Mouse (Mus musculus): Measurements from ENCODE around the gene Arhgef25.
"Not testable (repeated sequence)": the region's sequence is repeated elsewhere in the genome, so short reads cannot be mapped to it uniquely, and the experiment has no call there.

The Arhgef25 gene

GRCm38 (mm10) chr10:127170002-127170401 is 19.9 kb downstream of the Arhgef25 start:
- ChIA-PET CTCF (interaction anchor here (0.5 to 4.3 kb wide), 72 partner anchors 7 to 1175 kb away, joined by 3 to 40 read pairs (median 4); partner anchors contain the start of genes Slc26a10 (in 3 of the 4), Arhgef25 (in 2 of the 4), Os9 (in 2 of the 4) and Agap2 (in 1 of the 4)), POLR2A (interaction anchor here in 3 of 4 experiments (0.6 to 2.9 kb wide), 23 partner anchors 9 to 457 kb away, joined by 3 to 10 read pairs (median 4); partner anchors contain the start of genes Arhgap9 (in 1 of the 3), Cdk4 (in 1 of the 3), Os9 (in 1 of the 3) and Pip4k2c (in 1 of the 3))

GRCm38 (mm10) chr10:127167614-127168192 is 22.2 kb downstream of the Arhgef25 start:
- POLR2A ChIA-PET, result interaction anchor here in 2 of 4 experiments (1.1 to 1.4 kb wide), 5 partner anchors 9 to 70 kb away, joined by 3 to 4 read pairs (median 4); partner anchors contain the start of gene Slc26a10 (in 1 of the 2)
- CTCF ChIA-PET, result interaction anchor here in 2 of 4 experiments (1.3 to 2.4 kb wide), 4 partner anchors 9 to 182 kb away, joined by 3 to 12 read pairs (median 10); partner anchors contain the start of gene Slc26a10 (in 1 of the 2)

- ChIA-PET POLR2A (interaction anchor here (0.5 to 1.7 kb wide), 29 partner anchors 9 to 193 kb away, joined by 3 to 7 read pairs (median 4); partner anchors contain the start of genes Mars (in 1 of the 4), Os9 (in 1 of the 4), Pip4k2c (in 1 of the 4) and Slc26a10 (in 1 of the 4)), CTCF (interaction anchor here (0.5 to 2.4 kb wide), 18 partner anchors 9 to 357 kb away, joined by 3 to 12 read pairs (median 4); partner anchors contain the start of genes Os9 (in 1 of the 4), Pip4k2c (in 1 of the 4) and Slc26a10 (in 1 of the 4))
These were observed 22.9 kb downstream of the Arhgef25 start for GRCm38 (mm10) chr10:127166771-127167613.

- ChIA-PET CTCF (interaction anchor here in 3 of 4 experiments (0.6 to 2.4 kb wide), 16 partner anchors 10 to 356 kb away, joined by 3 to 12 read pairs (median 3); partner anchors contain the start of genes Os9 (in 1 of the 3), Pip4k2c (in 1 of the 3) and Slc26a10 (in 1 of the 3)), POLR2A (interaction anchor here (0.5 to 1.7 kb wide), 31 partner anchors 8 to 193 kb away, joined by 3 to 7 read pairs (median 4); partner anchors contain the start of genes Os9 (in 2 of the 4), Mars (in 1 of the 4), Pip4k2c (in 1 of the 4) and Slc26a10 (in 1 of the 4))
These were observed 23.5 kb downstream of the Arhgef25 start for GRCm38 (mm10) chr10:127166404-127166715.

GRCm38 (mm10) chr10:127165654-127166403 is 24.1 kb downstream of the Arhgef25 start:
- CTCF ChIA-PET, result interaction anchor here (0.7 to 2.4 kb wide), 18 partner anchors 11 to 344 kb away, joined by 3 to 12 read pairs (median 4); partner anchors contain the start of genes Os9 (in 1 of the 4) and Slc26a10 (in 1 of the 4)

GRCm38 (mm10) chr10:127165354-127165653 is 24.6 kb downstream of the Arhgef25 start:
- CTCF ChIA-PET, result interaction anchor here (0.6 to 1.7 kb wide), 26 partner anchors 8 to 343 kb away, joined by 3 to 7 read pairs (median 4); partner anchors contain the start of genes Cdk4 (in 1 of the 4), Eef1akmt3 (in 1 of the 4), Os9 (in 1 of the 4) and Slc26a10 (in 1 of the 4)
- POLR2A ChIA-PET, result interaction anchor here in 3 of 4 experiments (0.6 to 1.6 kb wide), 17 partner anchors 9 to 193 kb away, joined by 3 to 7 read pairs (median 4); partner anchors contain the start of genes Pip4k2c (in 1 of the 3), Slc26a10 (in 1 of the 3) and Tspan31 (in 1 of the 3)

More at GRCm38 (mm10) chr10:127165654-127166403, 24.1 kb downstream of the Arhgef25 start:
- POLR2A ChIA-PET, result interaction anchor here (0.6 to 1.7 kb wide), 25 partner anchors 10 to 192 kb away, joined by 3 to 7 read pairs (median 4); partner anchors contain the start of genes Os9 (in 2 of the 4), Mars (in 1 of the 4), Slc26a10 (in 1 of the 4) and Tspan31 (in 1 of the 4)

GRCm38 (mm10) chr10:127164631-127165353 is 25.1 kb downstream of the Arhgef25 start, which contains the start of gene B4galnt1:
Gene B4galnt1, plus strand, starts transcription at chr10:127165225.
- POLR2A ChIA-PET, result interaction anchor here in 3 of 4 experiments (0.6 to 1.6 kb wide), 17 partner anchors 9 to 192 kb away, joined by 3 to 7 read pairs (median 4); partner anchors contain the start of genes Pip4k2c (in 1 of the 3), Slc26a10 (in 1 of the 3) and Tspan31 (in 1 of the 3)
- CTCF ChIA-PET, result interaction anchor here (0.5 to 1.7 kb wide), 27 partner anchors 9 to 344 kb away, joined by 3 to 7 read pairs (median 4); partner anchors contain the start of genes Cdk4 (in 1 of the 4), Eef1akmt3 (in 1 of the 4), Os9 (in 1 of the 4) and Slc26a10 (in 1 of the 4)

- ChIA-PET CTCF (interaction anchor here in 2 of 4 experiments (0.8 to 1.4 kb wide), 2 partner anchors 45 to 46 kb away, joined by 3 to 4 read pairs; no protein-coding TSS in a partner anchor), POLR2A (interaction anchor here in 1 of 4 experiments (1.4 kb wide), 2 partner anchors 10 to 37 kb away, joined by 5 to 6 read pairs; no protein-coding TSS in a partner anchor)
These were observed 25.7 kb downstream of the Arhgef25 start for GRCm38 (mm10) chr10:127164190-127164589.

GRCm38 (mm10) chr10:127162771-127163261 is 27.1 kb downstream of the Arhgef25 start:
- CTCF ChIA-PET, result interaction anchor here in 2 of 4 experiments (1.2 to 2.8 kb wide), 3 partner anchors 8 to 20 kb away, joined by 4 to 9 read pairs (median 4); no protein-coding TSS in a partner anchor
- POLR2A ChIA-PET, result not testable (repeated sequence)

GRCm38 (mm10) chr10:127160728-127161127 is 29.2 kb downstream of the Arhgef25 start:
- ChIA-PET CTCF (interaction anchor here in 3 of 4 experiments (0.6 to 2.8 kb wide), 5 partner anchors 10 to 188 kb away, joined by 4 to 11 read pairs (median 4); no protein-coding TSS in a partner anchor), POLR2A (interaction anchor here in 2 of 4 experiments (0.6 to 1.3 kb wide), 4 partner anchors 15 to 77 kb away, joined by 3 to 5 read pairs (median 4); no protein-coding TSS in a partner anchor)

GRCm38 (mm10) chr10:127160081-127160480 is 29.8 kb downstream of the Arhgef25 start:
- POLR2A ChIA-PET, result interaction anchor here in 1 of 4 experiments (1.3 kb wide), 1 partner anchor 15 kb away, joined by 4 read pairs; no protein-coding TSS in a partner anchor
- CTCF ChIA-PET, result interaction anchor here in 2 of 4 experiments (0.8 to 2.8 kb wide), 3 partner anchors 10 to 461 kb away, joined by 3 to 9 read pairs (median 4); no protein-coding TSS in a partner anchor

GRCm38 (mm10) chr10:127158471-127158870 is 31.4 kb downstream of the Arhgef25 start:
- ChIA-PET CTCF (no interaction called here), POLR2A (interaction anchor here in 2 of 4 experiments (1.6 to 1.7 kb wide), 2 partner anchors 9 kb away, joined by 4 read pairs; no protein-coding TSS in a partner anchor)

- ChIA-PET POLR2A (no interaction called here), CTCF (interaction anchor here in 2 of 4 experiments (1.1 to 1.7 kb wide), 2 partner anchors 14 kb away, joined by 3 to 4 read pairs; no protein-coding TSS in a partner anchor)
These were observed 33.4 kb downstream of the Arhgef25 start for GRCm38 (mm10) chr10:127156511-127156910.

- POLR2A ChIA-PET, result interaction anchor here in 1 of 4 experiments (0.6 kb wide), 1 partner anchor 79 kb away, joined by 3 read pairs; no protein-coding TSS in a partner anchor
These were observed 33.8 kb downstream of the Arhgef25 start for GRCm38 (mm10) chr10:127156089-127156488.

GRCm38 (mm10) chr10:127154652-127155051 is 35.2 kb downstream of the Arhgef25 start:
- ChIA-PET CTCF (interaction anchor here in 1 of 4 experiments (1.7 kb wide), 1 partner anchor 16 kb away, joined by 3 read pairs; no protein-coding TSS in a partner anchor), POLR2A (interaction anchor here in 3 of 4 experiments (0.5 to 1.7 kb wide), 7 partner anchors 9 to 60 kb away, joined by 3 to 5 read pairs (median 3); partner anchors contain the start of genes B4galnt1 (in 2 of the 3) and Pip4k2c (in 1 of the 3))

More at GRCm38 (mm10) chr10:127156089-127156488, 33.8 kb downstream of the Arhgef25 start:
- CTCF ChIA-PET, result interaction anchor here in 2 of 4 experiments (0.9 to 1.7 kb wide), 4 partner anchors 10 to 15 kb away, joined by 3 to 4 read pairs (median 3); no protein-coding TSS in a partner anchor

Measured in embryonic stem cell, embryonic (primary cell).